Mouse (Mus musculus) megakaryocyte progenitor cell, adult 5-6 weeks (primary cell): ENCODE data around the gene Rogdi. TPM values are rescaled to one million over a fixed set of nuclear protein-coding genes. Genes with fewer than 3 reads are reported as not detected.

ENCODE experiments used
- total RNA-seq, 2 experiments: library from RNA; stranded (forward) in 1 of 2; stranded (reverse) in 1 of 2; fragments of 157-497, 149-512 nt in 1 of 2; fragments of 200-1000 nt in 1 of 2; gene quantifications; 2 replicates each; pipeline versions ENCODE4 v1.2.3 to v1.2.4; 2015 to 2017

Rogdi gene
- total RNA-seq, 2 experiments from 2014 or later, result 23.4 to 45.8 TPM

Other genes with a start within 250 kb of the Rogdi start
- 10.3 and 12.2 TPM in 2 replicates for gene Cdip1, start 223.3 kb downstream of the Rogdi start, total RNA-seq (2015)
- 10.7 and 11.5 TPM in 2 replicates for gene Cdip1, start 223.3 kb downstream of the Rogdi start, total RNA-seq (2017)
- not detected in 2 replicates for gene 4930562C15Rik, start 178.1 kb downstream of the Rogdi start, total RNA-seq (2015)
- not detected in 2 replicates for gene 4930562C15Rik, start 178.1 kb downstream of the Rogdi start, total RNA-seq (2017)
- 36.5 and 38.4 TPM in 2 replicates for gene Ubald1, start 133.2 kb downstream of the Rogdi start, total RNA-seq (2015)
- 16.3 and 16.5 TPM in 2 replicates for gene Ubald1, start 133.2 kb downstream of the Rogdi start, total RNA-seq (2017)
- gene Mgrn1, start 127.3 kb downstream of the Rogdi start, total RNA-seq (2015), result 20.5 and 23.2 TPM in 2 replicates
- 12.6 and 18.2 TPM in 2 replicates for gene Mgrn1, start 127.3 kb downstream of the Rogdi start, total RNA-seq (2017)
- gene Nudt16l1, start 74.8 kb downstream of the Rogdi start, total RNA-seq (2015), result 25.2 and 30.1 TPM in 2 replicates
- 18.9 and 19.3 TPM in 2 replicates for gene Nudt16l1, start 74.8 kb downstream of the Rogdi start, total RNA-seq (2017)
- 16.2 and 18.5 TPM in 2 replicates for gene Anks3, start 49.3 kb downstream of the Rogdi start, total RNA-seq (2015)
- 18.2 and 24.9 TPM in 2 replicates for gene Anks3, start 49.3 kb downstream of the Rogdi start, total RNA-seq (2017)
- gene Sept12, start 15.7 kb downstream of the Rogdi start, total RNA-seq (2015), result not detected in 2 replicates
- gene Sept12, start 15.7 kb downstream of the Rogdi start, total RNA-seq (2017), result not detected in 2 replicates
- not detected in 2 replicates for gene Smim22, start 6.3 kb downstream of the Rogdi start, total RNA-seq (2015)
- not detected in 2 replicates for gene Smim22, start 6.3 kb downstream of the Rogdi start, total RNA-seq (2017)
- gene Glyr1, start 36.3 kb upstream of the Rogdi start, total RNA-seq (2015), result 69.5 and 74.6 TPM in 2 replicates
- gene Glyr1, start 36.3 kb upstream of the Rogdi start, total RNA-seq (2017), result 103 and 112 TPM in 2 replicates
- 28.1 and 30.3 TPM in 2 replicates for gene Ubn1, start 36.5 kb upstream of the Rogdi start, total RNA-seq (2015)
- 37.2 and 43.6 TPM in 2 replicates for gene Ubn1, start 36.5 kb upstream of the Rogdi start, total RNA-seq (2017)
- not detected in 2 replicates for gene Ppl, start 118.9 kb upstream of the Rogdi start, total RNA-seq (2015)
- not detected in 2 replicates for gene Ppl, start 118.9 kb upstream of the Rogdi start, total RNA-seq (2017)
- gene Sec14l5, start 133.6 kb upstream of the Rogdi start, total RNA-seq (2015), result not detected in 2 replicates
- not detected in 2 replicates for gene Sec14l5, start 133.6 kb upstream of the Rogdi start, total RNA-seq (2017)
- 35.2 and 38.6 TPM in 2 replicates for gene Nagpa, start 190.5 kb upstream of the Rogdi start, total RNA-seq (2015)
- gene Nagpa, start 190.5 kb upstream of the Rogdi start, total RNA-seq (2017), result 47.9 and 82.1 TPM in 2 replicates
- gene AU021092, start 208.7 kb upstream of the Rogdi start, total RNA-seq (2015), result not detected in 2 replicates
- not detected in 2 replicates for gene AU021092, start 208.7 kb upstream of the Rogdi start, total RNA-seq (2017)
- gene Alg1, start 220.1 kb upstream of the Rogdi start, total RNA-seq (2015), result 22.5 and 22.8 TPM in 2 replicates
- 20.1 and 20.3 TPM in 2 replicates for gene Alg1, start 220.1 kb upstream of the Rogdi start, total RNA-seq (2017)
- 21.7 and 26.4 TPM in 2 replicates for gene Eef2kmt, start 242.4 kb upstream of the Rogdi start, total RNA-seq (2015)
- 22.7 and 24.8 TPM in 2 replicates for gene Eef2kmt, start 242.4 kb upstream of the Rogdi start, total RNA-seq (2017)